Comparison of ENCODE assay signal across 12 mouse cellular contexts in the genomic region with DNA sequence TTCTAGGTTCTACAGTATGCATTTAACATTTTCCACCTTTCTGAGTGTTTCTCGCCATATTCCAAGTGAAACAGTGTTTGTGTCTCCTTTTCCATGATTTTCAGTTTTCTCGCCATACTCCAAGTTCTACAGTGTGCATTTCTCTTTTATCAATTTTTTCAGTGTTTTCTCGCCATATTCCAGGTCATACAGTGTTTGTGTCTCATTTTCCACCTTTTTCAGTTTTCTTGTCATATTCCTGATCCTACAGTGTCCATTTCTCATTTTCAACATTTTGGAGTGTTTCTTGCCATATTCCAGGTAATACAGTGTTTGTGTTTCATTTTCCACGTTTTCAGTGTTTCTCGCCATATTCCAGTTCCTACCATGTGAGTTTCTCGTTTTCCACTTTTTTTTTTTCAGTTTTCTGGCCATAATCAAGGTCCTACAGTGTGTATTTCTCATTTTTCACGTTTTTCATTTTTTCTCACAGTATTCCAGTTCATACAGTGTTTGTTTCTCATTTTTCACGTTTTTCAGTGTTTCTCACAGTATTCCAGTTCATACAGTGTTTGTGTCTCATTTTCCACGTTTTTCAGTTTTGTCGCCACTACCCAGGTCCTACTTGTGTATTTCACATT.
DNase-seq lines count a peak whose midpoint lies in the region; ATAC-seq and TF ChIP-seq lines count a peak whose summit lies in the region.
"Had no signal": no experiment of that assay in that cellular context is flagged by ENCODE, and none has a peak within 500 bp of the region (broad histone marks: within the 10 kb centered on the region; RNA-seq: fewer than 3 reads in every experiment).

No protein-coding gene starts in this region.

- 0 out of 2 replicates have a peak, but pooled peaks have one; percentile 32 for ATAC-seq in heart, embryonic 15.5 days (replicated peaks; ENCODE audit: insufficient number of reproducible peaks, insufficient read depth, low FRiP score, low read depth)
- peak; percentile 12; the same call in 1 of the 2 replicates for ATAC-seq in lung, postnatal 0 days
- peak; percentile 70; the same call in 1 of the 2 replicates for ATAC-seq in limb, embryonic 15.5 days (ENCODE audit: insufficient number of reproducible peaks, low FRiP score, low TSS enrichment, low read depth)
- no peak for ATAC-seq in inflammation-experienced regulatory T-cells, adult 6 months

- H3K4me1 ChIP-seq in heart, embryonic 15.5 days (replicated peaks) = no peaks in the 10 kb centered on the region
- no peaks in the 10 kb centered on the region for H3K4me1 ChIP-seq in lung, postnatal 0 days (ENCODE audit: insufficient read depth, low read depth, low read length)
- no peaks in the 10 kb centered on the region for H3K4me1 ChIP-seq in limb, embryonic 15.5 days

- H3K9me3 ChIP-seq in heart, embryonic 15.5 days (replicated peaks) = peaks cover 32% of the 10 kb centered on the region
- peaks cover 31% of the 10 kb centered on the region for H3K9me3 ChIP-seq in lung, postnatal 0 days (ENCODE audit: low read length)
- H3K9me3 ChIP-seq in limb, embryonic 15.5 days = peaks cover 38% of the 10 kb centered on the region

- H3K9ac ChIP-seq in heart, embryonic 15.5 days = no peak overlapping the region
- H3K9ac ChIP-seq in lung, postnatal 0 days (replicated peaks; ENCODE audit: low read depth) = no peak overlapping the region
- no peak overlapping the region for H3K9ac ChIP-seq in limb, embryonic 15.5 days

- no peak for TF ChIP-seq CTCF in lung, postnatal 0 days (IDR thresholded peaks at IDR 0.05)

- DNase-seq in heart, adult 9 months (ENCODE audit: low spot score in 2 of 2) = no peak
- peak; percentile 4 for DNase-seq in lung, postnatal 0 days (ENCODE audit: low spot score)
- no peak for DNase-seq in lung, postnatal 14 days
- DNase-seq in Muller cell, postnatal 12 days (ENCODE audit: inconsistent ontology term) = peak; percentile 27
- no peak for DNase-seq in frontal cortex, postnatal 14 days (ENCODE audit: low spot score in 2 of 2)
- DNase-seq: cerebellum, postnatal 36 days; heart, postnatal 4 days; lung, adult 18-20 months had no signal

- no peak overlapping the region for H3K27ac ChIP-seq in heart, embryonic 15.5 days
- no peak overlapping the region for H3K27ac ChIP-seq in lung, postnatal 0 days (ENCODE audit: low read length)
- no peak overlapping the region for H3K27ac ChIP-seq in limb, embryonic 15.5 days

- H3K4me3 ChIP-seq in heart, embryonic 15.5 days = no peak overlapping the region
- H3K4me3 ChIP-seq in lung, postnatal 0 days (ENCODE audit: low read depth, low read length) = no peak overlapping the region
- no peak overlapping the region for H3K4me3 ChIP-seq in limb, embryonic 15.5 days
- H3K4me3 ChIP-seq: myocyte had no signal

- no peaks in the 10 kb centered on the region for H3K36me3 ChIP-seq in heart, embryonic 15.5 days
- no peaks in the 10 kb centered on the region for H3K36me3 ChIP-seq in lung, postnatal 0 days (ENCODE audit: insufficient read depth, low read length)
- H3K36me3 ChIP-seq in limb, embryonic 15.5 days = no peaks in the 10 kb centered on the region

- H3K4me2 ChIP-seq in heart, embryonic 15.5 days = no peak overlapping the region
- H3K4me2 ChIP-seq in lung, postnatal 0 days (replicated peaks; ENCODE audit: low read depth, low read length) = no peak overlapping the region
- no peak overlapping the region for H3K4me2 ChIP-seq in limb, embryonic 15.5 days

- 65% methylated on average over 10 of the region's 10 CpGs for WGBS in heart, embryonic 15.5 days
- 69% methylated on average over 10 of the region's 10 CpGs for WGBS in lung, postnatal 0 days
- 66% methylated on average over 10 of the region's 10 CpGs for WGBS in limb, embryonic 15.5 days

- no peak for TF ChIP-seq EP300 in lung, postnatal 0 days (IDR thresholded peaks at IDR 0.05)

- H3K27me3 ChIP-seq in heart, embryonic 15.5 days = no peaks in the 10 kb centered on the region
- no peaks in the 10 kb centered on the region for H3K27me3 ChIP-seq in lung, postnatal 0 days (replicated peaks; ENCODE audit: insufficient read depth, low read length)
- no peaks in the 10 kb centered on the region for H3K27me3 ChIP-seq in limb, embryonic 15.5 days

Comparison
In these comparisons a context has a peak if more than half of its experiments do, and no peak if none do; other contexts are left out.
1. DNase-seq: peak in lung, postnatal 0 days (single experiment) and Muller cell, postnatal 12 days (single experiment); none in heart, adult 9 months (0 of 2), lung, postnatal 14 days (single experiment) and frontal cortex, postnatal 14 days (0 of 2).